Mouse (Mus musculus): ENCODE measurements around the gene 4930519G04Rik. TPM values are rescaled to one million over a fixed set of nuclear protein-coding genes. Genes with fewer than 3 reads are reported as not detected.
"Not testable (repeated sequence)": the region's sequence is repeated elsewhere in the genome, so short reads cannot be mapped to it uniquely, and the experiment has no call there.

Gene 4930519G04Rik
- not detected in 2 replicates for polyA plus RNA-seq (2014; fragmentation: Nextera tagmentation; extraction: Ambion mirVana)

- H3K9ac ChIP-seq (ENCODE audit: low read depth, low read length); H3K4me1 ChIP-seq (ENCODE audit: control insufficient read depth, insufficient read depth, low read length); H3K27ac ChIP-seq (replicated peaks; ENCODE audit: low read depth, low read length); H3K4me3 ChIP-seq (ENCODE audit: low read depth, low read length); H3K4me2 ChIP-seq (ENCODE audit: low read depth, low read length); H3K36me3 ChIP-seq (ENCODE audit: control insufficient read depth, insufficient read depth, low read length); H3K9me3 ChIP-seq (ENCODE audit: control insufficient read depth, low read length); DNase-seq (ENCODE audit: low spot score); H3K27me3 ChIP-seq (replicated peaks; ENCODE audit: control insufficient read depth, insufficient read depth, low read length); ATAC-seq (ENCODE audit: low read depth): not testable (repeated sequence)
- WGBS = 69% methylated on average over 2 of the region's 5 CpGs
Observed at GRCm38 (mm10) chr5:114853364-114853763, at the start of gene 4930519G04Rik. Gene 4930519G04Rik (plus strand): TSS chr5:114853664.

GRCm38 (mm10) chr5:114804335-114804734 lies 49.1 kb upstream of the 4930519G04Rik start:
- Histone ChIP-seq H3K36me3 (ENCODE audit: control insufficient read depth, insufficient read depth, low read length) (peaks cover 77% of the 10 kb centered on the region), H3K4me1 (ENCODE audit: control insufficient read depth, insufficient read depth, low read length) (no peaks in the 10 kb centered on the region; the same call in 1 of the 2 replicates), H3K27me3 (replicated peaks; ENCODE audit: control insufficient read depth, insufficient read depth, low read length) (no peaks in the 10 kb centered on the region), H3K9ac (ENCODE audit: low read depth, low read length) (no peak overlapping the region), H3K4me3 (ENCODE audit: low read depth, low read length) (no peak overlapping the region), H3K27ac (replicated peaks; ENCODE audit: low read depth, low read length) (no peak overlapping the region), H3K4me2 (ENCODE audit: low read depth, low read length) (no peak overlapping the region), H3K9me3 (ENCODE audit: control insufficient read depth, low read length) (no peaks in the 10 kb centered on the region)
- no peak for DNase-seq (ENCODE audit: low spot score)
- WGBS = 89% methylated on average over 13 of the region's 13 CpGs
- no peak for ATAC-seq (ENCODE audit: low read depth)

- WGBS = 43% methylated on average over 3 of the region's 3 CpGs
- Histone ChIP-seq H3K27ac (replicated peaks; ENCODE audit: low read depth, low read length) (no peak overlapping the region), H3K4me1 (ENCODE audit: control insufficient read depth, insufficient read depth, low read length) (no peaks in the 10 kb centered on the region; the same call in 1 of the 2 replicates), H3K4me3 (ENCODE audit: low read depth, low read length) (no peak overlapping the region), H3K36me3 (ENCODE audit: control insufficient read depth, insufficient read depth, low read length) (peaks cover 72% of the 10 kb centered on the region), H3K9ac (ENCODE audit: low read depth, low read length) (no peak overlapping the region), H3K4me2 (ENCODE audit: low read depth, low read length) (no peak overlapping the region), H3K9me3 (ENCODE audit: control insufficient read depth, low read length) (no peaks in the 10 kb centered on the region), H3K27me3 (replicated peaks; ENCODE audit: control insufficient read depth, insufficient read depth, low read length) (no peaks in the 10 kb centered on the region)
- DNase-seq (ENCODE audit: low spot score) = peak; percentile 58
- ATAC-seq (ENCODE audit: low read depth) = no peak
Observed at GRCm38 (mm10) chr5:114804958-114805357, 48.5 kb upstream of the 4930519G04Rik start.

- Histone ChIP-seq H3K36me3 (ENCODE audit: control insufficient read depth, insufficient read depth, low read length) (peaks cover 68% of the 10 kb centered on the region), H3K4me1 (ENCODE audit: control insufficient read depth, insufficient read depth, low read length) (no peaks in the 10 kb centered on the region; the same call in 1 of the 2 replicates), H3K4me2 (ENCODE audit: low read depth, low read length) (peak overlapping the region; percentile 15; the same call in 1 of the 2 replicates), H3K9me3 (ENCODE audit: control insufficient read depth, low read length) (no peaks in the 10 kb centered on the region), H3K9ac (ENCODE audit: low read depth, low read length) (no peak overlapping the region), H3K4me3 (ENCODE audit: low read depth, low read length) (no peak overlapping the region), H3K27me3 (replicated peaks; ENCODE audit: control insufficient read depth, insufficient read depth, low read length) (no peaks in the 10 kb centered on the region), H3K27ac (replicated peaks; ENCODE audit: low read depth, low read length) (peak overlapping the region; percentile 39; the same call in 1 of the 2 replicates)
- peak; percentile 39 for DNase-seq (ENCODE audit: low spot score)
- no peak for ATAC-seq (ENCODE audit: low read depth)
- 61% methylated on average over 15 of the region's 15 CpGs for WGBS
Observed at GRCm38 (mm10) chr5:114805436-114806350, 47.8 kb upstream of the 4930519G04Rik start.

- DNase-seq (ENCODE audit: low spot score) = no peak
- Histone ChIP-seq H3K36me3 (ENCODE audit: control insufficient read depth, insufficient read depth, low read length) (peaks cover 62% of the 10 kb centered on the region), H3K4me2 (ENCODE audit: low read depth, low read length) (no peak overlapping the region), H3K27me3 (replicated peaks; ENCODE audit: control insufficient read depth, insufficient read depth, low read length) (no peaks in the 10 kb centered on the region), H3K27ac (replicated peaks; ENCODE audit: low read depth, low read length) (peak overlapping the region; percentile 58), H3K4me1 (ENCODE audit: control insufficient read depth, insufficient read depth, low read length) (no peaks in the 10 kb centered on the region; the same call in 1 of the 2 replicates), H3K9ac (ENCODE audit: low read depth, low read length) (no peak overlapping the region), H3K4me3 (ENCODE audit: low read depth, low read length) (no peak overlapping the region), H3K9me3 (ENCODE audit: control insufficient read depth, low read length) (no peaks in the 10 kb centered on the region)
- 75% methylated on average over 8 of the region's 8 CpGs for WGBS
- no peak for ATAC-seq (ENCODE audit: low read depth)
Observed at GRCm38 (mm10) chr5:114806636-114807035, 46.8 kb upstream of the 4930519G04Rik start.

- Histone ChIP-seq H3K36me3 (ENCODE audit: control insufficient read depth, insufficient read depth, low read length) (peaks cover 62% of the 10 kb centered on the region), H3K9me3 (ENCODE audit: control insufficient read depth, low read length) (no peaks in the 10 kb centered on the region), H3K4me3 (ENCODE audit: low read depth, low read length) (no peak overlapping the region), H3K27ac (replicated peaks; ENCODE audit: low read depth, low read length) (peak overlapping the region; percentile 58), H3K4me1 (ENCODE audit: control insufficient read depth, insufficient read depth, low read length) (no peaks in the 10 kb centered on the region; the same call in 1 of the 2 replicates), H3K27me3 (replicated peaks; ENCODE audit: control insufficient read depth, insufficient read depth, low read length) (no peaks in the 10 kb centered on the region), H3K9ac (ENCODE audit: low read depth, low read length) (no peak overlapping the region), H3K4me2 (ENCODE audit: low read depth, low read length) (no peak overlapping the region)
- WGBS = 46% methylated on average over 9 of the region's 9 CpGs
- ATAC-seq (ENCODE audit: low read depth) (peak; percentile 3; the same call in 1 of the 2 replicates), DNase-seq (ENCODE audit: low spot score) (no peak)
Observed at GRCm38 (mm10) chr5:114807063-114807462, 46.4 kb upstream of the 4930519G04Rik start.

- no peaks in the 10 kb centered on the region; the same call in 1 of the 2 replicates for H3K4me1 ChIP-seq (ENCODE audit: control insufficient read depth, insufficient read depth, low read length)
- H3K27me3 ChIP-seq (replicated peaks; ENCODE audit: control insufficient read depth, insufficient read depth, low read length) = no peaks in the 10 kb centered on the region
- peak overlapping the region; percentile 58 for H3K27ac ChIP-seq (replicated peaks; ENCODE audit: low read depth, low read length)
- DNase-seq (ENCODE audit: low spot score) (peak; percentile 24), ATAC-seq (ENCODE audit: low read depth) (peak; percentile 48)
- H3K9ac ChIP-seq (ENCODE audit: low read depth, low read length) = no peak overlapping the region
- H3K9me3 ChIP-seq (ENCODE audit: control insufficient read depth, low read length) = no peaks in the 10 kb centered on the region
- no peak overlapping the region for H3K4me3 ChIP-seq (ENCODE audit: low read depth, low read length)
- 23% methylated on average over 8 of the region's 8 CpGs for WGBS
- H3K36me3 ChIP-seq (ENCODE audit: control insufficient read depth, insufficient read depth, low read length) = peaks cover 58% of the 10 kb centered on the region
- H3K4me2 ChIP-seq (ENCODE audit: low read depth, low read length) = 0 out of 2 replicates have a peak overlapping the region, but pooled peaks have one; percentile 10
Observed at GRCm38 (mm10) chr5:114807468-114807867, 46.0 kb upstream of the 4930519G04Rik start.

- no peak for DNase-seq (ENCODE audit: low spot score)
- WGBS = 52% methylated on average over 6 of the region's 6 CpGs
- H3K4me2 ChIP-seq (ENCODE audit: low read depth, low read length) = no peak overlapping the region
- no peak overlapping the region for H3K4me3 ChIP-seq (ENCODE audit: low read depth, low read length)
- H3K4me1 ChIP-seq (ENCODE audit: control insufficient read depth, insufficient read depth, low read length) = peaks cover 4% of the 10 kb centered on the region; the same call in 1 of the 2 replicates
- no peak for ATAC-seq (ENCODE audit: low read depth)
- peak overlapping the region; percentile 58; the same call in 1 of the 2 replicates for H3K27ac ChIP-seq (replicated peaks; ENCODE audit: low read depth, low read length)
- H3K9ac ChIP-seq (ENCODE audit: low read depth, low read length) = no peak overlapping the region
- no peaks in the 10 kb centered on the region for H3K27me3 ChIP-seq (replicated peaks; ENCODE audit: control insufficient read depth, insufficient read depth, low read length)
- no peaks in the 10 kb centered on the region for H3K9me3 ChIP-seq (ENCODE audit: control insufficient read depth, low read length)
- H3K36me3 ChIP-seq (ENCODE audit: control insufficient read depth, insufficient read depth, low read length) = peaks cover 54% of the 10 kb centered on the region
Observed at GRCm38 (mm10) chr5:114807893-114808292, 45.6 kb upstream of the 4930519G04Rik start.
